Mouse (Mus musculus) embryonic facial prominence, embryonic 15.5 days (tissue): ENCODE results near the gene Pde4dip. TPM values are rescaled to one million over a fixed set of nuclear protein-coding genes. Genes with fewer than 3 reads are reported as not detected.

Experiments
- microRNA-seq: library from miRNA; unstranded; fragments of <30 nt; microRNA quantifications from one replicate; pipeline ENCODE4, GENCODE M21; 2016; ENCODE audit warnings: borderline number of aligned reads
- polyA plus RNA-seq: library from polyadenylated mRNA; unstranded; fragments of >200 nt; fragmentation: Nextera tagmentation; extraction: Ambion mirVana; gene quantifications from 2 replicates; pipeline ENCODE4 v1.2.1, GENCODE M21; 2015

The Pde4dip gene
- polyA plus RNA-seq, 1 experiment from 2014 or later, result 29.6 TPM

Small RNA genes within 50 kb of the gene (microRNA-seq; reads per million reads assigned to microRNA genes)
- gene Mir7225, result not detected

Other genes starting within 250 kb of the Pde4dip start
- gene Prkab2, start 230.5 kb downstream of the Pde4dip start, polyA plus RNA-seq, result 8.3 and 9.1 TPM in 2 replicates
- gene Gm17651, start 214.0 kb downstream of the Pde4dip start, polyA plus RNA-seq, result not detected in 2 replicates
- gene Sec22b, start 12.5 kb upstream of the Pde4dip start, polyA plus RNA-seq, result 163 and 173 TPM in 2 replicates
- 30.6 and 31.8 TPM in 2 replicates for gene Notch2, start 124.8 kb upstream of the Pde4dip start, polyA plus RNA-seq